Mouse (Mus musculus): ENCODE data around the gene Hist1h4b. TPM values are rescaled to one million over a fixed set of nuclear protein-coding genes. Genes with fewer than 3 reads are reported as not detected.

The Hist1h4b gene
- polyA plus RNA-seq, 1 experiment from 2014 or later: 2.1 TPM

GRCm38 (mm10) chr13:23806422-23807052 lies 49.7 kb downstream of the Hist1h4b start, which contains the start of gene Slc17a2:
Gene Slc17a2, plus strand, starts transcription at chr13:23806993.
- Histone ChIP-seq H3K4me2 (replicated peaks) (no peak within 1 kb of the TSS), H3K9ac (no peak within 1 kb of the TSS), H3K27me3 (ENCODE audit: control insufficient read depth, insufficient read depth, low read length) (no peaks in the 10 kb centered on the region), H3K4me1 (replicated peaks; ENCODE audit: control insufficient read depth, insufficient read depth, low read length) (no peaks in the 10 kb centered on the region), H3K36me3 (replicated peaks; ENCODE audit: control insufficient read depth, insufficient read depth) (no peaks in the 10 kb centered on the region), H3K27ac (no peak within 1 kb of the TSS), H3K4me3 (replicated peaks; ENCODE audit: low read length) (no peak within 1 kb of the TSS), H3K9me3 (ENCODE audit: control insufficient read depth, low read length) (no peaks in the 10 kb centered on the region)
- 88% methylated on average over 15 of the region's 15 CpGs for WGBS
- no peak for ATAC-seq (ENCODE audit: low FRiP score)
- DNase-seq (ENCODE audit: low spot score): no peak

Small RNAs within 50 kb of the gene (microRNA-seq; reads per million reads assigned to microRNA genes)
- gene Gm44314 (not detected), gene Gm44484 (not detected)

Other genes with a start within 250 kb of the Hist1h4b start
- gene Hist1h4h, start 226.0 kb upstream of the Hist1h4b start, polyA plus RNA-seq (2014; fragmentation: Nextera tagmentation; extraction: Ambion mirVana): 3.2 and 3.3 TPM in 2 replicates
- gene Hist1h2af, start 223.1 kb upstream of the Hist1h4b start, polyA plus RNA-seq (2014; fragmentation: Nextera tagmentation; extraction: Ambion mirVana): 0.81 and 3.3 TPM in 2 replicates
- gene Hist1h3g, start 221.6 kb upstream of the Hist1h4b start, polyA plus RNA-seq (2014; fragmentation: Nextera tagmentation; extraction: Ambion mirVana): 1.2 TPM in 1 of 2 replicates, not detected in the other
- 0.22 TPM in 1 of 2 replicates, not detected in the other for gene Hist1h2bh, start 213.6 kb upstream of the Hist1h4b start, polyA plus RNA-seq (2014; fragmentation: Nextera tagmentation; extraction: Ambion mirVana)
- 0.28 and 0.29 TPM in 2 replicates for gene Hist1h3f, start 213.0 kb upstream of the Hist1h4b start, polyA plus RNA-seq (2014; fragmentation: Nextera tagmentation; extraction: Ambion mirVana)
- gene Hist1h4f, start 205.4 kb upstream of the Hist1h4b start, polyA plus RNA-seq (2014; fragmentation: Nextera tagmentation; extraction: Ambion mirVana): not detected in 2 replicates
- 0.12 and 0.17 TPM in 2 replicates for gene Hist1h1d, start 203.8 kb upstream of the Hist1h4b start, polyA plus RNA-seq (2014; fragmentation: Nextera tagmentation; extraction: Ambion mirVana)
- gene Hist1h3e, start 194.6 kb upstream of the Hist1h4b start, polyA plus RNA-seq (2014; fragmentation: Nextera tagmentation; extraction: Ambion mirVana): 1.5 and 3.1 TPM in 2 replicates
- 21.8 and 22.5 TPM in 2 replicates for gene Hist1h2ae, start 185.8 kb upstream of the Hist1h4b start, polyA plus RNA-seq (2014; fragmentation: Nextera tagmentation; extraction: Ambion mirVana)
- gene Hist1h2bg, start 185.6 kb upstream of the Hist1h4b start, polyA plus RNA-seq (2014; fragmentation: Nextera tagmentation; extraction: Ambion mirVana): 0.94 and 2.3 TPM in 2 replicates
- 0.91 and 1.8 TPM in 2 replicates for gene Hist1h2bf, start 182.8 kb upstream of the Hist1h4b start, polyA plus RNA-seq (2014; fragmentation: Nextera tagmentation; extraction: Ambion mirVana)
- 0.77 TPM in 1 of 2 replicates, not detected in the other for gene Hist1h2ad, start 182.6 kb upstream of the Hist1h4b start, polyA plus RNA-seq (2014; fragmentation: Nextera tagmentation; extraction: Ambion mirVana)
- 1.4 and 2.2 TPM in 2 replicates for gene Hist1h3d, start 181.2 kb upstream of the Hist1h4b start, polyA plus RNA-seq (2014; fragmentation: Nextera tagmentation; extraction: Ambion mirVana)
- gene Hist1h4d, start 175.4 kb upstream of the Hist1h4b start, polyA plus RNA-seq (2014; fragmentation: Nextera tagmentation; extraction: Ambion mirVana): 29.1 and 37.2 TPM in 2 replicates
- 0.52 and 1.0 TPM in 2 replicates for gene Hist1h2be, start 135.9 kb upstream of the Hist1h4b start, polyA plus RNA-seq (2014; fragmentation: Nextera tagmentation; extraction: Ambion mirVana)
- gene Hist1h1e, start 134.5 kb upstream of the Hist1h4b start, polyA plus RNA-seq (2014; fragmentation: Nextera tagmentation; extraction: Ambion mirVana): 4.4 and 5.3 TPM in 2 replicates
- gene Hist1h2ac, start 73.1 kb upstream of the Hist1h4b start, polyA plus RNA-seq (2014; fragmentation: Nextera tagmentation; extraction: Ambion mirVana): 0.26 and 0.27 TPM in 2 replicates
- 14.5 and 15.1 TPM in 2 replicates for gene Hist1h2bc, start 72.8 kb upstream of the Hist1h4b start, polyA plus RNA-seq (2014; fragmentation: Nextera tagmentation; extraction: Ambion mirVana)
- not detected in 2 replicates for gene Hist1h1t, start 61.2 kb upstream of the Hist1h4b start, polyA plus RNA-seq (2014; fragmentation: Nextera tagmentation; extraction: Ambion mirVana)
- 3.0 and 3.5 TPM in 2 replicates for gene Hist1h4c, start 58.6 kb upstream of the Hist1h4b start, polyA plus RNA-seq (2014; fragmentation: Nextera tagmentation; extraction: Ambion mirVana)
- 4.8 and 7.0 TPM in 2 replicates for gene Hfe, start 46.2 kb upstream of the Hist1h4b start, polyA plus RNA-seq (2014; fragmentation: Nextera tagmentation; extraction: Ambion mirVana)
- gene Hist1h1c, start 18.2 kb upstream of the Hist1h4b start, polyA plus RNA-seq (2014; fragmentation: Nextera tagmentation; extraction: Ambion mirVana): 7.2 and 8.3 TPM in 2 replicates
- gene Hist1h3c, start 11.4 kb upstream of the Hist1h4b start, polyA plus RNA-seq (2014; fragmentation: Nextera tagmentation; extraction: Ambion mirVana): 1.1 TPM in 1 of 2 replicates, not detected in the other
- gene Hist1h2bb, start 10.3 kb upstream of the Hist1h4b start, polyA plus RNA-seq (2014; fragmentation: Nextera tagmentation; extraction: Ambion mirVana): 0.64 TPM in 1 of 2 replicates, not detected in the other
- 6.7 and 9.8 TPM in 2 replicates for gene Hist1h2ab, start 5.9 kb upstream of the Hist1h4b start, polyA plus RNA-seq (2014; fragmentation: Nextera tagmentation; extraction: Ambion mirVana)
- 1.1 and 1.8 TPM in 2 replicates for gene Hist1h3b, start 4.7 kb upstream of the Hist1h4b start, polyA plus RNA-seq (2014; fragmentation: Nextera tagmentation; extraction: Ambion mirVana)
- gene Hist1h4a, start 4.2 kb downstream of the Hist1h4b start, polyA plus RNA-seq (2014; fragmentation: Nextera tagmentation; extraction: Ambion mirVana): 0.55 TPM in 1 of 2 replicates, not detected in the other
- 0.94 and 2.1 TPM in 2 replicates for gene Hist1h3a, start 5.4 kb downstream of the Hist1h4b start, polyA plus RNA-seq (2014; fragmentation: Nextera tagmentation; extraction: Ambion mirVana)
- 0.50 and 1.1 TPM in 2 replicates for gene Hist1h1a, start 6.7 kb downstream of the Hist1h4b start, polyA plus RNA-seq (2014; fragmentation: Nextera tagmentation; extraction: Ambion mirVana)
- not detected in 2 replicates for gene Trim38, start 12.9 kb downstream of the Hist1h4b start, polyA plus RNA-seq (2014; fragmentation: Nextera tagmentation; extraction: Ambion mirVana)
- gene Slc17a2, start 50.0 kb downstream of the Hist1h4b start, polyA plus RNA-seq (2014; fragmentation: Nextera tagmentation; extraction: Ambion mirVana): not detected in 2 replicates
- gene Slc17a3, start 82.4 kb downstream of the Hist1h4b start, polyA plus RNA-seq (2014; fragmentation: Nextera tagmentation; extraction: Ambion mirVana): not detected in 2 replicates
- not detected in 2 replicates for gene Slc17a1, start 110.7 kb downstream of the Hist1h4b start, polyA plus RNA-seq (2014; fragmentation: Nextera tagmentation; extraction: Ambion mirVana)
- not detected in 2 replicates for gene Slc17a4, start 158.0 kb downstream of the Hist1h4b start, polyA plus RNA-seq (2014; fragmentation: Nextera tagmentation; extraction: Ambion mirVana)
- gene Hist1h2ba, start 177.1 kb downstream of the Hist1h4b start, polyA plus RNA-seq (2014; fragmentation: Nextera tagmentation; extraction: Ambion mirVana): not detected in 2 replicates
- not detected in 2 replicates for gene Hist1h2aa, start 177.4 kb downstream of the Hist1h4b start, polyA plus RNA-seq (2014; fragmentation: Nextera tagmentation; extraction: Ambion mirVana)
- 0.63 and 1.0 TPM in 2 replicates for gene Scgn, start 234.2 kb downstream of the Hist1h4b start, polyA plus RNA-seq (2014; fragmentation: Nextera tagmentation; extraction: Ambion mirVana)